Mouse (Mus musculus) megakaryocyte, embryonic 14.5 days (primary cell): Measurements from ENCODE around the gene Ppp1r3c. TPM values are rescaled to one million over a fixed set of nuclear protein-coding genes. Genes with fewer than 3 reads are reported as not detected.

ENCODE experiments used
- H3K27me3 ChIP-seq: replicated peaks from 2 replicates; pipeline ENCODE3; 2012; ENCODE audit warnings: inconsistent platforms
- H3K36me3 ChIP-seq: replicated peaks from 2 replicates; pipeline ENCODE3; 2012; ENCODE audit warnings: low read length, inconsistent platforms, mixed read lengths
- H3K4me1 ChIP-seq: 2 replicates; pipeline ENCODE4 v1.6.1; 2012; ENCODE audit warnings: inconsistent platforms
- H3K4me3 ChIP-seq: replicated peaks from 2 replicates; pipeline ENCODE3; 2012; ENCODE audit warnings: moderate library complexity, mild to moderate bottlenecking, inconsistent platforms
- H3K9me3 ChIP-seq: 2 replicates; pipeline ENCODE4 v1.6.1; 2012; ENCODE audit warnings: inconsistent platforms
- FLI1 ChIP-seq: IDR thresholded peaks from 2 replicates; pipeline ENCODE4 v1.6.1; 2012; ENCODE audit warnings: low read length, inconsistent platforms, mixed read lengths
- GATA1 ChIP-seq: IDR thresholded peaks from 3 replicates; pipeline ENCODE4 v1.6.1; 2012; ENCODE audit warnings: mixed read lengths, low read length, inconsistent platforms, borderline replicate concordance
- polyA plus RNA-seq: library from polyadenylated mRNA; stranded (reverse); fragments of >175 nt; gene quantifications from 2 replicates; pipeline ENCODE4 v1.2.3, GENCODE M21; 2012; ENCODE audit warnings: low replicate concordance; ENCODE audit not compliant: insufficient read depth

Gene Ppp1r3c
- polyA plus RNA-seq, 1 experiment = not detected

DNA sequence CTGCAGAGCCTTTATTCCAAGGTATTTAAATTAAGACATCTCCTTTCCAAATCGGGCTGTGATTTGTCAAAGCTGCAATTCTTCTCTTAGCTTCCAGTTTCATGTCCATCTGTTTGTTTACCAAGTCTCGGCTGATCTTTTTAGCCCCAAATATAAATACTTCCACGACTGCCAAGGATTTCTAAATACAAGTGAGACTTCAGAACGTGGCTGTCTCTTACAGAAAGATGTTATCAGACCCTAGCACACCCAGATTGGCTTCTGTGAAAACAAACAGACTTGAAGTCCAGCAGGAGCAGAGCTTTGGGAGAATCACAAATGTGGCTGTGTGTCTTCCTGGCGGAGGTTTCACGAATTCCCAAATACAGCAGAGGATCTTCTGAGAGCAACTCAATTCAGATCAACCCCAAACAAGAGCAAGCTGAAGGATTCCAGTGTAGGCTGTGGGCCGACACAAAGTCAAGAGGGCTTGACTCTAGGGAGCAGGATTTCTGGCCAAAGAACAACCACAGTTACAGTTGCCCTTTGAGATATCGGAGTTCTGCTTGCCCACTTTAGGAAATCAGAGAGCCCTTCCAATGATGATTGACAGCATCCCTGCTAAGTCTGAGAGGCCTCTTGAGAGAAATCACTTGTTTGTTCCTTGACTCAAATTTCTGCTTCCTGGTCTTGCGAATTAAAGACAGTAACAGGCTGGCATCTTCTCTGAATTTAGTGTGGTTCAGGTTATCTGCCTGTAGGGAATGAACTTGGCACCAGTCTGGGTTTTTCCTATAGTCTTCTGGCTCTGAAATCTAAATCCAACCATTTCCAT, 34.4 kb downstream of the Ppp1r3c start:
- Histone ChIP-seq H3K36me3 (no peaks in the 10 kb centered on the region), H3K9me3 (peaks cover 25% of the 10 kb centered on the region), H3K4me3 (no peak overlapping the region), H3K4me1 (no peaks in the 10 kb centered on the region), H3K27me3 (peaks cover 4% of the 10 kb centered on the region)
- TF ChIP-seq GATA1 (no peak), FLI1 (no peak)

DNA sequence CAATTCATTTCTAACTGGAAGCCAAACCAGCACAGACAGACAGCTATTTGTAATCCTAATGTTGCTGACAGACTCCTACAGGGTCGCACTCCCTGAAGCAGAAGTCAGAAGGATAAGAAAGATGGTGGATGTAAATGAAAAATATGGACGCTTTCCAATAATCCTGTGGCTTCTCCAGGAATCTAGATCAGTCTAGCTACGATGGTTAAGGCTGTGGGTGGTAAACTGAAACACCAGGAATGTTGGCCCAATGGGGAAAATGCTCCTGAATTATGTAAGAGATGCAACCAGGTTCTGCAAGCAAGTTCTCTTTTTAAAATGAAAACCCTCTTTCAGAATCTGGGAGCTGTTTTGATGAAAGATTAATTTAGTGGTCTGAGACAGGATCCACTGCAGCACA, 35.1 kb downstream of the Ppp1r3c start:
- Histone ChIP-seq H3K36me3 (no peaks in the 10 kb centered on the region), H3K4me1 (no peaks in the 10 kb centered on the region), H3K9me3 (peaks cover 25% of the 10 kb centered on the region), H3K4me3 (no peak overlapping the region), H3K27me3 (peaks cover 4% of the 10 kb centered on the region)
- TF ChIP-seq GATA1 (no peak), FLI1 (no peak)

DNA sequence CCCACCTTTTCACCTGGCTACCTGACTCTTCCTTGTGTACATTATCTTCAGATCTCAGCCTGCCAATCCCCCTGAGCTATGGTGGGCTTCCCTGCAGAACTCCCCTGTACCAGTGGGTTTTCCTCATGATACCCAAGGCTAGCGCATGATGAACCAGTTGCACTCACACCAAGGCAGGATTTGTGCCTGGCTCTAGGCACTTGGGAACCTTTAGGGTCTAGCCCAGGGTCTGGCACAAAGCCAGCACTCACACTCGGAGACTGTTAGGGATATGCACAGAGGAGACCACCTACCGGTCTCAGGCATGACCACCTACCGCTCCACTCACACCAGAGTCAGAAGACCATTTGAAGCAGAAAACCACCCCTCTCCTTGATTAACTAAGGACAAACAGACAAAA, 35.5 kb downstream of the Ppp1r3c start:
- Histone ChIP-seq H3K4me3 (no peak overlapping the region), H3K36me3 (no peaks in the 10 kb centered on the region), H3K4me1 (no peaks in the 10 kb centered on the region), H3K9me3 (peaks cover 25% of the 10 kb centered on the region), H3K27me3 (peaks cover 4% of the 10 kb centered on the region)
- TF ChIP-seq FLI1 (no peak), GATA1 (no peak)

DNA sequence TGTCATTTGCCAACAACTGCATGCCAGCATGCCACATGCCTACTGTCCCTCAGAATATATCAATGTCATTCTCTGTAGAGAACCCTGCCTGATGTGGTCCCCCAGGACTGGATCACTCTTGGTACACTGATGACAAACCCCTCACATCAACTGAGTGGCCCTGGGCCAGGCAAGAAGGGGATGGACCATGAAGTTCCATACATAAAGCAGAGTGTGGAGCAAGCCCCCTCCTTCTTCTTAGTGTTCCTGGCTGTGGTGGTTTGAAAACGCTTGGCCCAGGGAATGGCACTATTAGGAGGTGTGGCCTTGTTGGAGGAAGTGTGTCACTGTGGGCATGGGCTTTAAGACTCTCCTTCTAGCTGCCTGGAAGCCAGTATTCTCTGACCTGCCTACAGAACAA, 37.3 kb downstream of the Ppp1r3c start:
- Histone ChIP-seq H3K4me1 (no peaks in the 10 kb centered on the region), H3K27me3 (peaks cover 4% of the 10 kb centered on the region), H3K36me3 (no peaks in the 10 kb centered on the region), H3K4me3 (peak overlapping the region; percentile 5), H3K9me3 (peaks cover 25% of the 10 kb centered on the region)
- TF ChIP-seq GATA1 (no peak), FLI1 (no peak)

GRCm38 (mm10) chr19:36698200-36698599, 38.3 kb downstream of the Ppp1r3c start:
- Histone ChIP-seq H3K9me3 (peaks cover 21% of the 10 kb centered on the region), H3K4me1 (no peaks in the 10 kb centered on the region), H3K36me3 (no peaks in the 10 kb centered on the region), H3K4me3 (no peak overlapping the region), H3K27me3 (peaks cover 2% of the 10 kb centered on the region)
- TF ChIP-seq FLI1 = no peak
- TF ChIP-seq GATA1 = no peak

DNA sequence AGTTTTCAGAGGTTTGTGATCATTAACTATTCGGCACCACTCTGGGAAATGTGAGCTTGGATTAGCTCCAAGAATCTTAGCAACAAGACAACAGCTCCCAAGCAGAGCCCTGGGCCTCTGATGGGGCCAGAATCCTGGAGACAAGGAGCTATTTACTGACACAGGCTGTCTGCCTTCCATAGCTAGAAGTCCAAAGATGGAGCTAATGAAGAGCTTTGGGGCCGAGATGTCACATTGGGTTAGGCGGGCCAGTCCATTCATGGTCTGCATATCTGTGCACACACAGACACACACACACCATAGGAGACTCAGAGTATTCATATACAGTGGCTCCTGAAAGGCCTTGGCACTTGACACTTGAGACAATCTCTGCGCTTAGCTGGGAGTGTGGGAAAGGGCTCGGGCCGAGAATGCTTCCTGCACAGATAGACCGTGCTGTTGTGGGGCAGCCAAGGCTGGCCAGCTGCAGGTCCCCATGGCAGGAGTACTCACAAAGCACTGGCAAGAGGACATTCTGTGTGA, 39.8 kb downstream of the Ppp1r3c start:
- Histone ChIP-seq H3K27me3 (peaks cover 2% of the 10 kb centered on the region), H3K4me3 (no peak overlapping the region), H3K4me1 (no peaks in the 10 kb centered on the region), H3K9me3 (peaks cover 24% of the 10 kb centered on the region), H3K36me3 (no peaks in the 10 kb centered on the region)
- TF ChIP-seq FLI1 (no peak), GATA1 (no peak)

- no peaks in the 10 kb centered on the region for H3K36me3 ChIP-seq
- H3K4me1 ChIP-seq = no peaks in the 10 kb centered on the region
- no peak for TF ChIP-seq GATA1
- TF ChIP-seq FLI1 = no peak
- H3K4me3 ChIP-seq = no peak overlapping the region
- peaks cover 3% of the 10 kb centered on the region for H3K27me3 ChIP-seq
- peaks cover 5% of the 10 kb centered on the region for H3K9me3 ChIP-seq
Observed at GRCm38 (mm10) chr19:36693530-36693929, 42.9 kb downstream of the Ppp1r3c start.

GRCm38 (mm10) chr19:36691941-36692340, 44.5 kb downstream of the Ppp1r3c start:
- H3K4me1 ChIP-seq = no peaks in the 10 kb centered on the region
- H3K9me3 ChIP-seq = 0 out of 2 replicates have a peak, but pooled peaks cover 3% of the 10 kb centered on the region
- no peak overlapping the region for H3K4me3 ChIP-seq
- H3K36me3 ChIP-seq = no peaks in the 10 kb centered on the region
- peaks cover 8% of the 10 kb centered on the region for H3K27me3 ChIP-seq
- TF ChIP-seq GATA1 (no peak), FLI1 (no peak)

DNA sequence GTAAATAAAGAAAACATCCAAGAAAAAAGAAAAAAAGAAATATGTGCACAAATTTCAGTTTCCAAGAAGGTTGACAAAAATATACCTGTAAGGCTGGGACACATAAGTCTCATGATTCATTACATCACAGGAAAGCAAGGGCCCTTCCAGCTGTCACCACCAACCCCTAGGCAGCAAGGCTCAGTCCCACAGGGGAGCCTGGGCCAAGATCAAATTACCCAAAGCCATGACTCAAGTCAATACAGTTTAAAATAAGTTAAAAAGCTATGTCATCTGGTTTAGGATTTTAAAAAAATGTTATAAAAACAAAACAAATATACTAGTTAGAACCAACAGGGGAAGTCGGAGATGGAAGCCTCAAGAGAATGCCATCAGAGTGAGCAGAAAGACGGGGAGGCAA, 45.2 kb downstream of the Ppp1r3c start:
- 0 out of 2 replicates have a peak, but pooled peaks cover 3% of the 10 kb centered on the region for H3K9me3 ChIP-seq
- peaks cover 8% of the 10 kb centered on the region for H3K27me3 ChIP-seq
- no peak for TF ChIP-seq GATA1
- no peak for TF ChIP-seq FLI1
- H3K4me3 ChIP-seq = no peak overlapping the region
- no peaks in the 10 kb centered on the region for H3K4me1 ChIP-seq
- no peaks in the 10 kb centered on the region for H3K36me3 ChIP-seq

GRCm38 (mm10) chr19:36689205-36689604, 47.2 kb downstream of the Ppp1r3c start:
- H3K4me3 ChIP-seq = no peak overlapping the region
- peaks cover 8% of the 10 kb centered on the region for H3K27me3 ChIP-seq
- H3K9me3 ChIP-seq = 0 out of 2 replicates have a peak, but pooled peaks cover 3% of the 10 kb centered on the region
- TF ChIP-seq GATA1 = no peak
- TF ChIP-seq FLI1 = no peak
- H3K36me3 ChIP-seq = no peaks in the 10 kb centered on the region
- H3K4me1 ChIP-seq = no peaks in the 10 kb centered on the region
